Mouse (Mus musculus) G1E-ER4 (cell line): ENCODE measurements around the gene Ston2. TPM values are rescaled to one million over a fixed set of nuclear protein-coding genes. Genes with fewer than 3 reads are reported as not detected.

Experiments used
- GATA1 ChIP-seq: IDR thresholded peaks from one replicate; pipeline ENCODE4 v1.8.0; 2012; ENCODE audit warnings: low read length, inconsistent platforms
- polyA plus RNA-seq: library from polyadenylated mRNA; stranded (reverse); fragments of >175 nt; gene quantifications from 2 replicates; pipeline ENCODE4 v1.2.3, GENCODE M21; 2012

Ston2 gene
- polyA plus RNA-seq, 1 experiment, result 33.0 TPM

- no peak for TF ChIP-seq GATA1
These were observed 49.8 kb downstream of the Ston2 start for GRCm38 (mm10) chr12:91738381-91738780.

- no peak for TF ChIP-seq GATA1
These were observed 51.8 kb downstream of the Ston2 start for GRCm38 (mm10) chr12:91736221-91736980.

- TF ChIP-seq GATA1, result no peak
These were observed 53.8 kb downstream of the Ston2 start for GRCm38 (mm10) chr12:91734246-91735027.

GRCm38 (mm10) chr12:91732729-91733448 is 55.3 kb downstream of the Ston2 start:
- TF ChIP-seq GATA1, result no peak

- no peak for TF ChIP-seq GATA1
These were observed 62.0 kb downstream of the Ston2 start for GRCm38 (mm10) chr12:91726202-91726601.

GRCm38 (mm10) chr12:91723912-91724311 is 64.3 kb downstream of the Ston2 start:
- no peak for TF ChIP-seq GATA1

- TF ChIP-seq GATA1, result no peak
These were observed 69.1 kb downstream of the Ston2 start for GRCm38 (mm10) chr12:91719134-91719533.

- TF ChIP-seq GATA1, result no peak
These were observed 72.5 kb downstream of the Ston2 start for GRCm38 (mm10) chr12:91715686-91716085.

- no peak for TF ChIP-seq GATA1
These were observed 74.8 kb downstream of the Ston2 start for GRCm38 (mm10) chr12:91713358-91713757.

- TF ChIP-seq GATA1, result no peak
These were observed 76.5 kb downstream of the Ston2 start for GRCm38 (mm10) chr12:91711655-91712054.

- TF ChIP-seq GATA1, result no peak
These were observed 77.3 kb downstream of the Ston2 start for GRCm38 (mm10) chr12:91710876-91711275.

GRCm38 (mm10) chr12:91709634-91710033 is 78.6 kb downstream of the Ston2 start:
- TF ChIP-seq GATA1, result no peak

- no peak for TF ChIP-seq GATA1
These were observed 79.0 kb downstream of the Ston2 start for GRCm38 (mm10) chr12:91709232-91709631.

GRCm38 (mm10) chr12:91707807-91708206 is 80.4 kb downstream of the Ston2 start:
- TF ChIP-seq GATA1, result no peak

GRCm38 (mm10) chr12:91703533-91703932 is 84.7 kb downstream of the Ston2 start:
- no peak for TF ChIP-seq GATA1

GRCm38 (mm10) chr12:91702829-91703228 is 85.4 kb downstream of the Ston2 start:
- TF ChIP-seq GATA1, result no peak
